Mouse (Mus musculus) heart, adult 2 months (tissue): ENCODE measurements around the gene Asxl1.

Experiments used
- CTCF ChIP-seq: fragments of 200-600 bp; IDR thresholded peaks from 2 replicates; pipeline ENCODE4 v1.8.1; 2022; ENCODE audit warnings: antibody characterized with exemption, mild to moderate bottlenecking, moderate library complexity
- EP300 ChIP-seq: fragments of 200-500 bp; IDR thresholded peaks from 2 replicates; pipeline ENCODE4 v1.6.1; 2011; ENCODE audit warnings: low read depth, low read length, control low read depth; ENCODE audit not compliant: insufficient read depth
- POLR2A ChIP-seq: fragments of 200-500 bp; IDR thresholded peaks from 2 replicates; pipeline ENCODE4 v1.6.1; 2011; ENCODE audit warnings: mild to moderate bottlenecking, low read depth, low read length, control low read depth; ENCODE audit not compliant: insufficient read depth

DNA sequence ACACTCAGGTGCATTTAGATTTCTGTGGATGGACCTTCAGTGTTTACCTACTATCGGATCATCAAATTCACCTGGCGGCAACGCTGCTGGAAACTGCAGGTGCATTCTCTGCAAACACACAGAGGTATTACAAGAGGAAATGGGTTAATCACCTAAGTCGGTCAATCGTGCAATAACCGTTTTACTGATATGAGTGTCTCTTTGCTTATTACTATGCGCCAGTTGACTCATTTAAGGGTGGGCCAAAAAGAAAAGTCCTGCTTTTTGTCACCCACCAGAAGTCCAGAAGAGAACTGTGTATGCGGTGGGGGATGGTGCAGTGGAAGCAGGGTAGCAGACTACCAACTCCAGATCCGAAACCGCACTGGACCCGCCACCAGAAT lies 567 bp upstream of the Asxl1 start:
- TF ChIP-seq POLR2A (no peak; the same call in 1 of the 2 replicates), EP300 (no peak), CTCF (no peak)
